Mouse (Mus musculus): ENCODE data around the gene Dnm3.

Dnm3 gene

DNA sequence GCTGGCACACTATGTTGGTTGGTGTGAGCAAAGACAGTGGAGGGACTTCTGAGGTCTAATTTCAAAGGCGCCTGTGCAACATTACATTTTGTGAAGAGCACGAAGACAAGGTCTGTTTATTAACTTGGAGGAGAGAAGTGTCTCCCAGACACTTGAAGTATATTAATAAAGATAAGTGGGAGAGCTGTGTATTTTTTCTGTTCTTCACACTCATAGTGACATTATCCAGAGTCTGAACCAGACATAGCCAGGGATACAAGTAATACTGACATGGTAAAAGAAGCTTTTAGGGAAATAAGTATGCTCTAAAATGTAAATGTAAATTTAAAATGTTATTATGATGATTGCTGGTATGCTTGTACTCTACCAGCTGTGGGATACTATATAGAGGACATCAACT is 394.5 kb downstream of the Dnm3 start:
- H3K9me3 ChIP-seq (ENCODE audit: low read length): no peaks in the 10 kb centered on the region
- no peaks in the 10 kb centered on the region for H3K4me1 ChIP-seq (replicated peaks; ENCODE audit: low read depth, low read length)
- TF ChIP-seq CTCF (conservative IDR thresholded peaks at IDR 0.05; ENCODE audit: low read length): no peak
- TF ChIP-seq POU5F1 (IDR thresholded peaks at IDR 0.05; ENCODE audit: borderline replicate concordance, low read length): no peak
- TF ChIP-seq NANOG (IDR thresholded peaks at IDR 0.05; ENCODE audit: borderline replicate concordance, low read length): no peak
- no peaks in the 10 kb centered on the region for H3K36me3 ChIP-seq (ENCODE audit: insufficient read depth, low read length)
- no peaks in the 10 kb centered on the region for H3K27me3 ChIP-seq (ENCODE audit: insufficient read depth, low read length)
- no peak overlapping the region for H3K4me3 ChIP-seq (replicated peaks; ENCODE audit: low read length)

DNA sequence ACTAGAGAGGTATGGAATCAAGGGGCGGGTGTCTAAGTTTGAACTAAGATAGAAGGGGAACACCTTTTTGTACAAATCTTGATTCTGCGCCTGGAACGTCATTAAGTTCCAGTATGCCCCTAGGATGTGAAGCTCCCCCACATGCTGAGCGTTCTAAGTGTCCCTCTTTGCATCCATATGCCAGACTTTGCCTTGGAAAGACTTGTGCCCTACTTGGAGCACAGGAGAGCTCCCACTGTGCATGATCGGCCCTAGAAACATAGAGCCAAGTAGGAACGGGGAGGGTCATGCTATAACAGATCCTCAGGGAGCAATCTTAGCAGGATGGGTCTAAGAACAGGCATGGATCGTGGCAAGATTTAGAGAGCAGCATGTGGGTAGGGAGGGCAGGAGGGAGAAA is 395.1 kb downstream of the Dnm3 start:
- Histone ChIP-seq H3K36me3 (ENCODE audit: insufficient read depth, low read length) (no peaks in the 10 kb centered on the region), H3K27me3 (ENCODE audit: insufficient read depth, low read length) (no peaks in the 10 kb centered on the region), H3K4me3 (replicated peaks; ENCODE audit: low read length) (no peak overlapping the region), H3K9me3 (ENCODE audit: low read length) (no peaks in the 10 kb centered on the region), H3K4me1 (replicated peaks; ENCODE audit: low read depth, low read length) (no peaks in the 10 kb centered on the region)
- TF ChIP-seq POU5F1 (IDR thresholded peaks at IDR 0.05; ENCODE audit: borderline replicate concordance, low read length): no peak
- no peak for TF ChIP-seq NANOG (IDR thresholded peaks at IDR 0.05; ENCODE audit: borderline replicate concordance, low read length)
- no peak for TF ChIP-seq CTCF (conservative IDR thresholded peaks at IDR 0.05; ENCODE audit: low read length)

DNA sequence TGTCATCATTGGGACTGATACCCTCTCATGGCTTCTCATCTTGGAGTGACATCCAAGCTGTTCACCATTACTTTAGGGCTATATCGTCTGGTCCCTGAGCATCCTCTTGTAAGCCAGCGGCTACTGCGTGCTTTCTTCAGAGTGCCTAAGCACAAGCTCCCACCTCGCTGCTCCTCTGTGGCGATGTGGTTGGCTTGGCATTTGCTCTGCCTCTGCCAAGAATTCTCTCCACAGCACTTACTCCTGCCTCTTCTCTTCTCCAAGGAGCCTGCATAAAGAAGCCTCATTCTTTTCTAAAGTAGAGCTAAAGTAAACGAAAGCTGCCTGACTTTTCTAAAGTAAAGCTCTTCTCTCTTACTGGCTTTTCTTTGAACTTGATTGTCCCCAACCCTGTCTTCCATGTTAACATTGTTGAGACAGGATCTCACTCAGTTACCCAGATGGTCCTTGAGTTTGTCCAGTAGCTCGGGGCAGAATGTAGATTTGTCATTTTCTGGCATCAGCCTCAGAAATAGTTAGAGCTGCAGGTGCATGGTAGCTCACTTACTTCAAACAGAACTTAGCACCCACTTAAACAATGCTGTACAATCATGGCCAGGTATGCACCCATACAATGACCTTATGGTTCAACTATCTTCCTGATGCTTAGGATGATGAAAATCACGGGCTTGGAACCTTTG is 396.0 kb downstream of the Dnm3 start:
- Histone ChIP-seq H3K27me3 (ENCODE audit: insufficient read depth, low read length) (no peaks in the 10 kb centered on the region), H3K9me3 (ENCODE audit: low read length) (no peaks in the 10 kb centered on the region), H3K36me3 (ENCODE audit: insufficient read depth, low read length) (no peaks in the 10 kb centered on the region), H3K4me1 (replicated peaks; ENCODE audit: low read depth, low read length) (no peaks in the 10 kb centered on the region), H3K4me3 (replicated peaks; ENCODE audit: low read length) (no peak overlapping the region)
- no peak for TF ChIP-seq CTCF (conservative IDR thresholded peaks at IDR 0.05; ENCODE audit: low read length)
- no peak for TF ChIP-seq POU5F1 (IDR thresholded peaks at IDR 0.05; ENCODE audit: borderline replicate concordance, low read length)
- TF ChIP-seq NANOG (IDR thresholded peaks at IDR 0.05; ENCODE audit: borderline replicate concordance, low read length): no peak

DNA sequence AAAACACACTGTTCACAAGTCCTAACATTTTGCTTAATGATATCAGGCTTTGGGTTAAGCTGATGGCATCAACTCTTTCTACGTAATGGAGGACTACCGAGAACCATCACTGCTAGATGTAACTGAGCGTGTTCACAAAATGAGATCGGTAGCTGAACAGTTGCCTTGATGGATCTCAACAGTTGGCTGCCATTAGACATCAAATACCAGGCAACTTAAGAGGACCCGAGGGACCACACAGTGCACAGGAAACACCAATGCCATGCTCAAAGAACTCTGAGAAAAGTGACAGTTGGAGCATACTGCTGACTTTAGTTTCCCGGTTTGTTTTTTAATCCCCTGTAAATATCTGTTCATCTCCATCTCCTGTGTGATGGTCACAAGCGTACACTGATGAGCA is 397.8 kb downstream of the Dnm3 start:
- no peaks in the 10 kb centered on the region for H3K27me3 ChIP-seq (ENCODE audit: insufficient read depth, low read length)
- no peaks in the 10 kb centered on the region for H3K9me3 ChIP-seq (ENCODE audit: low read length)
- no peaks in the 10 kb centered on the region for H3K4me1 ChIP-seq (replicated peaks; ENCODE audit: low read depth, low read length)
- TF ChIP-seq NANOG (IDR thresholded peaks at IDR 0.05; ENCODE audit: borderline replicate concordance, low read length) (no peak), POU5F1 (IDR thresholded peaks at IDR 0.05; ENCODE audit: borderline replicate concordance, low read length) (no peak), CTCF (conservative IDR thresholded peaks at IDR 0.05; ENCODE audit: low read length) (no peak)
- H3K4me3 ChIP-seq (replicated peaks; ENCODE audit: low read length): no peak overlapping the region
- no peaks in the 10 kb centered on the region for H3K36me3 ChIP-seq (ENCODE audit: insufficient read depth, low read length)

DNA sequence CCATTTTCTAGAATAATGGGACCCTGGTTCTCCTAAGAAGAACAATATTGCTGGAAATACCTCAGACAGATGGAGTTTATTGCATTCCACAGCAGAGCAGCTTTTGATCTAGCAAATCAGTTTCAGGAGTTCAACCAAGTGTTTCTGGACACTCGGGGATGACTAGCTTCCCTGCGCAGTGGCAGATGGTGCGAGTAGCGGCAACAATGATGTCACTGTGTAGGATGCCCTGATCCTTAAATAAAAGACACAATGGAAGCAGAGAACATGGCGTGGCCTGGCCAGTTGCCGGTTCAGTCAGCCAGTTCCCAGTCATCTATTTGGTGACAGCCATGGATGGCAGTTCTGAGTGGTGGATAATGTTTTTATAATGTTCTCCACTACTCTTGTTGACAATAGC is 400.4 kb downstream of the Dnm3 start:
- no peaks in the 10 kb centered on the region for H3K9me3 ChIP-seq (ENCODE audit: low read length)
- H3K4me1 ChIP-seq (replicated peaks; ENCODE audit: low read depth, low read length): no peaks in the 10 kb centered on the region
- H3K4me3 ChIP-seq (replicated peaks; ENCODE audit: low read length): no peak overlapping the region
- TF ChIP-seq NANOG (IDR thresholded peaks at IDR 0.05; ENCODE audit: borderline replicate concordance, low read length): no peak
- TF ChIP-seq POU5F1 (IDR thresholded peaks at IDR 0.05; ENCODE audit: borderline replicate concordance, low read length): no peak
- no peaks in the 10 kb centered on the region for H3K36me3 ChIP-seq (ENCODE audit: insufficient read depth, low read length)
- H3K27me3 ChIP-seq (ENCODE audit: insufficient read depth, low read length): no peaks in the 10 kb centered on the region

DNA sequence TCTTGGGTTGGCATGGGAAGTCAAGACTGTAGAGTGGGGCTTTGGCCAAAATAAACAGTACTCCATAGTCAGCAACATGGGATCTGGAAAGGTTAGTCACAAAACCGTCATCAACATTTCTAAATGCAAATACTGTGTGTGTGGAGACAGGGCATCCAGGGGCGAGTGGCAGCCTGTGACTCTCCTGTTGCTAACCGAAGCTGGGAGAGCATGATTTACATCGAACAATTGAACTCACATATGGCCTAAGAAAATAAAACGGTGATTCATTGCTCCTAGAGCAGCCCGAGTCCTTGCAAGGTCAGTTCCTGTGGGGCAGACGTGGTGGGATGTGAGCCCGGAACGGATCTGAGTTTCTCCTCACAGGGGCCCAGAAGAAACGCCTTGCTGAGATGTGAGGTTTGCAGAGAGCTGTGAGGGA is 401.2 kb downstream of the Dnm3 start:
- Histone ChIP-seq H3K36me3 (ENCODE audit: insufficient read depth, low read length) (no peaks in the 10 kb centered on the region), H3K4me3 (replicated peaks; ENCODE audit: low read length) (no peak overlapping the region), H3K9me3 (ENCODE audit: low read length) (no peaks in the 10 kb centered on the region), H3K27me3 (ENCODE audit: insufficient read depth, low read length) (no peaks in the 10 kb centered on the region), H3K4me1 (replicated peaks; ENCODE audit: low read depth, low read length) (no peaks in the 10 kb centered on the region)
- TF ChIP-seq CTCF (conservative IDR thresholded peaks at IDR 0.05; ENCODE audit: low read length): no peak
- no peak for TF ChIP-seq NANOG (IDR thresholded peaks at IDR 0.05; ENCODE audit: borderline replicate concordance, low read length)
- no peak for TF ChIP-seq POU5F1 (IDR thresholded peaks at IDR 0.05; ENCODE audit: borderline replicate concordance, low read length)

- Histone ChIP-seq H3K4me1 (replicated peaks; ENCODE audit: low read depth, low read length) (no peaks in the 10 kb centered on the region), H3K36me3 (ENCODE audit: insufficient read depth, low read length) (no peaks in the 10 kb centered on the region), H3K27me3 (ENCODE audit: insufficient read depth, low read length) (no peaks in the 10 kb centered on the region), H3K4me3 (replicated peaks; ENCODE audit: low read length) (no peak overlapping the region), H3K9me3 (ENCODE audit: low read length) (no peaks in the 10 kb centered on the region)
- TF ChIP-seq POU5F1 (IDR thresholded peaks at IDR 0.05; ENCODE audit: borderline replicate concordance, low read length) (no peak), NANOG (IDR thresholded peaks at IDR 0.05; ENCODE audit: borderline replicate concordance, low read length) (no peak), CTCF (conservative IDR thresholded peaks at IDR 0.05; ENCODE audit: low read length) (no peak)
Measured at GRCm38 (mm10) chr1:162075831-162076230, 402.0 kb downstream of the Dnm3 start.

DNA sequence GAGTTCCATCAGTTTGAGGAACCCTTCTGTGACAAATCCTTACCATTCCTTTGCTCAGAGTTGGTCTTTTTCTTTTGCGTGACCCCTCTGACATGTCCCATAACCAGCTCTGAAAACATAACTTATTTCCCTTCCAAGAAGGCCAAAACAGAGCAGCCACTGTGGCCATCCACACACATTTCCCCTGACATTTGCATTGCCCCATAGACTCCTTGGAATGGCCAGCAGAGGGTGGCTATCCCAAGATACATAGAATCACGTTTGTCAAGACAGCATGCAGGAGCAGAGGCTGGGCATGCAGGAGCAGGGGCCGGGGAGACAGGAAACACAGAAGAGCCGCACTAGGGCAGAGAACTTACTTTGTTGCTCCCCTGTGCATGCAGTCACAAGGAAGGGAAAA is 402.4 kb downstream of the Dnm3 start:
- Histone ChIP-seq H3K27me3 (ENCODE audit: insufficient read depth, low read length) (no peaks in the 10 kb centered on the region), H3K4me1 (replicated peaks; ENCODE audit: low read depth, low read length) (no peaks in the 10 kb centered on the region), H3K36me3 (ENCODE audit: insufficient read depth, low read length) (no peaks in the 10 kb centered on the region), H3K9me3 (ENCODE audit: low read length) (no peaks in the 10 kb centered on the region), H3K4me3 (replicated peaks; ENCODE audit: low read length) (no peak overlapping the region)
- no peak for TF ChIP-seq NANOG (IDR thresholded peaks at IDR 0.05; ENCODE audit: borderline replicate concordance, low read length)
- TF ChIP-seq POU5F1 (IDR thresholded peaks at IDR 0.05; ENCODE audit: borderline replicate concordance, low read length): no peak
- no peak for TF ChIP-seq CTCF (conservative IDR thresholded peaks at IDR 0.05; ENCODE audit: low read length)

Data from E14TG2a.4 (cell line).